Mouse (Mus musculus): ENCODE results near the gene Ralgds.

Ralgds gene

GRCm38 (mm10) chr2:28532938-28533771 lies 20.2 kb downstream of the Ralgds start:
- peak; percentile 90 for DNase-seq (ENCODE audit: low read depth, low spot score)

- DNase-seq (ENCODE audit: low read depth, low spot score), result no peak
Measured at GRCm38 (mm10) chr2:28533901-28534435, 21.0 kb downstream of the Ralgds start.

GRCm38 (mm10) chr2:28534436-28535262 lies 21.7 kb downstream of the Ralgds start:
- DNase-seq (ENCODE audit: low read depth, low spot score), result peak; percentile 59

- DNase-seq (ENCODE audit: low read depth, low spot score), result peak; percentile 38
Measured at GRCm38 (mm10) chr2:28535263-28535540, 22.3 kb downstream of the Ralgds start.

GRCm38 (mm10) chr2:28535650-28536049 lies 22.7 kb downstream of the Ralgds start:
- no peak for DNase-seq (ENCODE audit: low read depth, low spot score)

- DNase-seq (ENCODE audit: low read depth, low spot score), result no peak
Measured at GRCm38 (mm10) chr2:28536166-28536565, 23.2 kb downstream of the Ralgds start.

- no peak for DNase-seq (ENCODE audit: low read depth, low spot score)
Measured at GRCm38 (mm10) chr2:28536766-28537633, 24.1 kb downstream of the Ralgds start.

- DNase-seq (ENCODE audit: low read depth, low spot score), result no peak
Measured at GRCm38 (mm10) chr2:28537634-28537920, 24.7 kb downstream of the Ralgds start.

- DNase-seq (ENCODE audit: low read depth, low spot score), result no peak
Measured at GRCm38 (mm10) chr2:28537995-28538816, 25.3 kb downstream of the Ralgds start.

- DNase-seq (ENCODE audit: low read depth, low spot score), result no peak
Measured at GRCm38 (mm10) chr2:28538817-28539128, 25.8 kb downstream of the Ralgds start.

GRCm38 (mm10) chr2:28539206-28539605 lies 26.3 kb downstream of the Ralgds start:
- peak; percentile 68 for DNase-seq (ENCODE audit: low read depth, low spot score)

- no peak for DNase-seq (ENCODE audit: low read depth, low spot score)
Measured at GRCm38 (mm10) chr2:28539949-28540348, 27.0 kb downstream of the Ralgds start.

GRCm38 (mm10) chr2:28540587-28541227 lies 27.8 kb downstream of the Ralgds start:
- no peak for DNase-seq (ENCODE audit: low read depth, low spot score)

GRCm38 (mm10) chr2:28543894-28544293 lies 31.0 kb downstream of the Ralgds start:
- no peak for DNase-seq (ENCODE audit: low read depth, low spot score)

GRCm38 (mm10) chr2:28545976-28546375 lies 33.1 kb downstream of the Ralgds start:
- DNase-seq (ENCODE audit: low read depth, low spot score), result no peak

GRCm38 (mm10) chr2:28546560-28546959 lies 33.6 kb downstream of the Ralgds start:
- no peak for DNase-seq (ENCODE audit: low read depth, low spot score)

GRCm38 (mm10) chr2:28547237-28548172 lies 34.6 kb downstream of the Ralgds start:
- peak; percentile 84 for DNase-seq (ENCODE audit: low read depth, low spot score)

- no peak for DNase-seq (ENCODE audit: low read depth, low spot score)
Measured at GRCm38 (mm10) chr2:28549157-28549556, 36.2 kb downstream of the Ralgds start.

GRCm38 (mm10) chr2:28552301-28552700 lies 39.4 kb downstream of the Ralgds start:
- DNase-seq (ENCODE audit: low read depth, low spot score), result no peak

GRCm38 (mm10) chr2:28557452-28557851 lies 44.5 kb downstream of the Ralgds start:
- no peak for DNase-seq (ENCODE audit: low read depth, low spot score)

All from mesoderm, embryonic 11.5 days (tissue).